Mouse (Mus musculus) layer of hippocampus, adult 9-10 months (tissue): Measurements from ENCODE around the gene Mdp1.

Source experiments
- DNase-seq: peaks from one replicate; pipeline ENCODE4 v3.0.0; 2022; ENCODE audit warnings: low spot score

The Mdp1 gene

GRCm38 (mm10) chr14:55643060-55643907, 17.0 kb downstream of the Mdp1 start, which contains the start of gene Tm9sf1:
Gene Tm9sf1, minus strand, starts transcription at chr14:55643806.
- DNase-seq = peak; percentile 79

GRCm38 (mm10) chr14:55642679-55643059, 17.6 kb downstream of the Mdp1 start:
- no peak for DNase-seq

GRCm38 (mm10) chr14:55641291-55641690, 19.0 kb downstream of the Mdp1 start:
- DNase-seq = no peak

GRCm38 (mm10) chr14:55640816-55641215, 19.5 kb downstream of the Mdp1 start:
- DNase-seq = no peak

GRCm38 (mm10) chr14:55637795-55638194, 22.5 kb downstream of the Mdp1 start, which contains the start of gene Gm49378:
Gene Gm49378, minus strand, starts transcription at chr14:55637895.
- no peak for DNase-seq

- DNase-seq = peak; percentile 51
Observed at GRCm38 (mm10) chr14:55635523-55636007, 24.7 kb downstream of the Mdp1 start, which contains the start of gene Ipo4. Gene Ipo4, minus strand, starts transcription at chr14:55635957.

GRCm38 (mm10) chr14:55634874-55635522, 25.3 kb downstream of the Mdp1 start:
- no peak for DNase-seq

GRCm38 (mm10) chr14:55629312-55629711, 31.0 kb downstream of the Mdp1 start:
- DNase-seq = no peak

GRCm38 (mm10) chr14:55628077-55628827, 32.1 kb downstream of the Mdp1 start:
- DNase-seq = no peak

GRCm38 (mm10) chr14:55618486-55619195, 41.7 kb downstream of the Mdp1 start:
- no peak for DNase-seq

GRCm38 (mm10) chr14:55617822-55618221, 42.5 kb downstream of the Mdp1 start, which contains the start of gene Rec8:
Gene Rec8, plus strand, starts transcription at chr14:55618037.
- no peak for DNase-seq

GRCm38 (mm10) chr14:55616844-55617243, 43.5 kb downstream of the Mdp1 start:
- no peak for DNase-seq

GRCm38 (mm10) chr14:55615876-55616275, 44.4 kb downstream of the Mdp1 start:
- no peak for DNase-seq

- DNase-seq = no peak
Observed at GRCm38 (mm10) chr14:55614565-55615178, 45.6 kb downstream of the Mdp1 start.

- DNase-seq = no peak
Observed at GRCm38 (mm10) chr14:55613346-55613745, 47.0 kb downstream of the Mdp1 start.

GRCm38 (mm10) chr14:55608339-55608738, 52.0 kb downstream of the Mdp1 start:
- no peak for DNase-seq
